Comparison of ENCODE assay signal across 11 mouse cellular contexts in the genomic region with DNA sequence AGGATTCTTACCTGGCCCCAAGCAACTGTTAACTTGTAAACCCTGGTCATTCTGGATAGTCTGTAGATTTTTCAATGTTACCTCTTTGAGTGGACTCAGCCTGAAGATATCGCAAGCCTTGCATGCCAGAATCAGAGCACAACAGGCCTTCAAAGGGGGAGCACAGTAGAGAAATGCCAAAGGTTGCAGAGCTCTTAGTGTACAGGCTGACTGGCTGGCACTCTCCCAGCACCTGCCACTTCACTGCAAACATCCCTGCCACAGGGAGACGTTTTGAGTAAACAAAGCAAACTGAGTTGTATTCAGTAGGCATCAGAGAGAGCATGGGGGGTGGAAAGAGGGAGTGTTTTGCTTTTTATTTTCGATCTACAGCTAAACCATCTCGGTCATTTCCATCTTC.
A peak's percentile ranks its signal among the peaks of the same experiment; 100 is the strongest.
DNase-seq lines count a peak whose midpoint lies in the region; ATAC-seq and TF ChIP-seq lines count a peak whose summit lies in the region.
"Had no signal": no experiment of that assay in that cellular context is flagged by ENCODE, and none has a peak within 500 bp of the region (broad histone marks: within the 10 kb centered on the region; RNA-seq: fewer than 3 reads in every experiment).

No protein-coding gene starts in this region.

- DNase-seq in kidney, adult 8-10 months, result peak; percentile 4 to 13
- DNase-seq in brain, embryonic 14.5 days (ENCODE audit: low read depth), result peak; percentile 96
- no peak for DNase-seq in heart, adult 9 months (ENCODE audit: low spot score in 2 of 2)
- DNase-seq in spleen, postnatal 14 days (ENCODE audit: low spot score in 2 of 2), result no peak
- DNase-seq: cerebellum, adult 9-11 months; lung, postnatal 4 days had no signal

- H3K4me1 ChIP-seq in kidney, embryonic 14.5 days (ENCODE audit: control insufficient read depth, insufficient read depth, low read length), result no peaks in the 10 kb centered on the region
- H3K4me1 ChIP-seq in forebrain, embryonic 12.5 days, result peaks cover 3% of the 10 kb centered on the region; the same call in 1 of the 2 replicates
- peaks cover 12% of the 10 kb centered on the region; the same call in 1 of the 2 replicates for H3K4me1 ChIP-seq in midbrain, embryonic 12.5 days
- H3K4me1 ChIP-seq: limb, embryonic 15.5 days had no signal

- WGBS in kidney, embryonic 14.5 days, result 70% methylated on average over 4 of the region's 4 CpGs
- 33% methylated on average over 4 of the region's 4 CpGs for WGBS in forebrain, embryonic 12.5 days
- 61% methylated on average over 4 of the region's 4 CpGs for WGBS in midbrain, embryonic 12.5 days

- ATAC-seq in kidney, embryonic 14.5 days (ENCODE audit: low FRiP score, low TSS enrichment), result no peak
- peak; percentile 77 for ATAC-seq in forebrain, embryonic 12.5 days (ENCODE audit: low FRiP score)
- ATAC-seq in midbrain, embryonic 12.5 days (ENCODE audit: low FRiP score, low read depth), result peak; percentile 39

- H3K4me2 ChIP-seq in kidney, embryonic 14.5 days (replicated peaks; ENCODE audit: low read depth, low read length), result no peak overlapping the region
- peak overlapping the region; percentile 31 for H3K4me2 ChIP-seq in forebrain, embryonic 12.5 days
- no peak overlapping the region for H3K4me2 ChIP-seq in midbrain, embryonic 12.5 days (replicated peaks)
- H3K4me2 ChIP-seq: limb, embryonic 15.5 days had no signal

- no peak overlapping the region for H3K9ac ChIP-seq in kidney, embryonic 14.5 days (ENCODE audit: low read depth, low read length)
- no peak overlapping the region; the same call in 1 of the 2 replicates for H3K9ac ChIP-seq in forebrain, embryonic 12.5 days
- no peak overlapping the region for H3K9ac ChIP-seq in midbrain, embryonic 12.5 days (replicated peaks)
- H3K9ac ChIP-seq: limb, embryonic 15.5 days had no signal

- no peaks in the 10 kb centered on the region for H3K9me3 ChIP-seq in kidney, embryonic 14.5 days (ENCODE audit: control insufficient read depth, low read length)
- no peaks in the 10 kb centered on the region for H3K9me3 ChIP-seq in forebrain, embryonic 12.5 days
- no peaks in the 10 kb centered on the region for H3K9me3 ChIP-seq in midbrain, embryonic 12.5 days
- H3K9me3 ChIP-seq: G1E; limb, embryonic 15.5 days had no signal

- TF ChIP-seq POLR2A in brain, embryonic 14.5 days (IDR thresholded peaks at IDR 0.05; ENCODE audit: borderline replicate concordance, extremely low read depth, insufficient read depth, insufficient read length, poor library complexity, severe bottlenecking), result no peak

- H3K36me3 ChIP-seq in kidney, embryonic 14.5 days (ENCODE audit: control insufficient read depth, insufficient read depth, low read length), result no peaks in the 10 kb centered on the region
- no peaks in the 10 kb centered on the region for H3K36me3 ChIP-seq in forebrain, embryonic 12.5 days (replicated peaks)
- no peaks in the 10 kb centered on the region for H3K36me3 ChIP-seq in midbrain, embryonic 12.5 days
- H3K36me3 ChIP-seq: G1E; limb, embryonic 15.5 days had no signal

- no peak overlapping the region for H3K4me3 ChIP-seq in kidney, embryonic 14.5 days (ENCODE audit: low read length)
- H3K4me3 ChIP-seq in forebrain, embryonic 12.5 days (replicated peaks), result peak overlapping the region; percentile 16; the same call in 1 of the 2 replicates
- no peak overlapping the region for H3K4me3 ChIP-seq in midbrain, embryonic 12.5 days
- H3K4me3 ChIP-seq: limb, embryonic 15.5 days had no signal

- H3K27ac ChIP-seq in kidney, embryonic 14.5 days (ENCODE audit: low read depth, low read length), result no peak overlapping the region
- peak overlapping the region; percentile 75 for H3K27ac ChIP-seq in forebrain, embryonic 12.5 days
- peak overlapping the region; percentile 49 for H3K27ac ChIP-seq in midbrain, embryonic 12.5 days (replicated peaks)
- H3K27ac ChIP-seq: limb, embryonic 15.5 days had no signal

- no peak for TF ChIP-seq CTCF in brain, embryonic 14.5 days (IDR thresholded peaks at IDR 0.05; ENCODE audit: borderline replicate concordance, extremely low read depth, insufficient read depth, insufficient read length)

- no peaks in the 10 kb centered on the region for H3K27me3 ChIP-seq in kidney, embryonic 14.5 days (ENCODE audit: control insufficient read depth, insufficient read depth, low read length)
- H3K27me3 ChIP-seq in forebrain, embryonic 12.5 days, result no peaks in the 10 kb centered on the region
- H3K27me3 ChIP-seq in midbrain, embryonic 12.5 days, result no peaks in the 10 kb centered on the region
- H3K27me3 ChIP-seq: limb, embryonic 15.5 days had no signal

Comparison
In these comparisons a context has a peak if more than half of its experiments do, and no peak if none do; other contexts are left out.
1. DNase-seq: peak in kidney, adult 8-10 months (2 of 2) and brain, embryonic 14.5 days (single experiment); none in heart, adult 9 months (0 of 2) and spleen, postnatal 14 days (0 of 2).